Mouse (Mus musculus) heart, embryonic 15.5 days (tissue): Measurements from ENCODE around the gene Nnat. TPM values are rescaled to one million over a fixed set of nuclear protein-coding genes. Genes with fewer than 3 reads are reported as not detected.
"Not testable (repeated sequence)": the region's sequence is repeated elsewhere in the genome, so short reads cannot be mapped to it uniquely, and the experiment has no call there.

ENCODE experiments used
- ATAC-seq: fragments of 200-750 bp; cut with Nextera tagmentation; replicated peaks from 2 replicates; pipeline ENCODE4 v1.8.0; 2017; ENCODE audit warnings: low read depth, moderate TSS enrichment; ENCODE audit not compliant: insufficient number of reproducible peaks, insufficient read depth, low FRiP score
- H3K27ac ChIP-seq: fragments of 300-500 bp; sonication (generic); 2 replicates; pipeline ENCODE4 v1.5.1; 2015; ENCODE audit warnings: mild to moderate bottlenecking, inconsistent platforms
- H3K27me3 ChIP-seq: fragments of 300-500 bp; sonication (generic); 2 replicates; pipeline ENCODE4 v1.6.1; 2015; ENCODE audit warnings: inconsistent platforms
- H3K36me3 ChIP-seq: fragments of 300-500 bp; sonication (generic); 2 replicates; pipeline ENCODE4 v1.6.1; 2015; ENCODE audit warnings: mild to moderate bottlenecking, inconsistent platforms
- H3K4me1 ChIP-seq: fragments of 300-500 bp; sonication (generic); replicated peaks from 2 replicates; pipeline ENCODE4 v1.6.1; 2015; ENCODE audit warnings: inconsistent platforms
- H3K4me2 ChIP-seq: fragments of 300-500 bp; sonication (generic); 2 replicates; pipeline ENCODE4 v1.6.1; 2015; ENCODE audit warnings: inconsistent platforms, mild to moderate bottlenecking, moderate library complexity
- H3K4me3 ChIP-seq: fragments of 300-500 bp; sonication (generic); 2 replicates; pipeline ENCODE4 v1.5.1; 2015; ENCODE audit warnings: mild to moderate bottlenecking, inconsistent platforms
- H3K9ac ChIP-seq: fragments of 300-500 bp; sonication (generic); 2 replicates; pipeline ENCODE4 v1.6.1; 2015; ENCODE audit warnings: mild to moderate bottlenecking, inconsistent platforms
- H3K9me3 ChIP-seq: fragments of 300-500 bp; sonication (generic); replicated peaks from 2 replicates; pipeline ENCODE4 v1.6.1; 2016; ENCODE audit warnings: inconsistent platforms
- WGBS: fragments of 180-500 bp; shearing (Covaris S2); methylation state at CpG from one replicate; pipeline ENCODE4 v1.1.7; 2015; ENCODE audit warnings: mixed read lengths; 5-methylcytosine and 5-hydroxymethylcytosine counted together
- polyA plus RNA-seq: library from polyadenylated mRNA; unstranded; fragments of >200 nt; fragmentation: Nextera tagmentation; extraction: Ambion mirVana; gene quantifications from 2 replicates; pipeline ENCODE4 v1.2.1, GENCODE M21; 2015

The Nnat gene
- polyA plus RNA-seq, 1 experiment from 2014 or later, result 54.1 TPM

GRCm38 (mm10) chr2:157566260-157566952, 6.5 kb downstream of the Nnat start:
- peaks cover 30% of the 10 kb centered on the region for H3K4me1 ChIP-seq
- H3K4me2 ChIP-seq, result peak overlapping the region; percentile 74
- H3K27me3 ChIP-seq, result no peaks in the 10 kb centered on the region
- peak overlapping the region; percentile 99 for H3K4me3 ChIP-seq
- H3K27ac ChIP-seq, result peak overlapping the region; percentile 90
- under 1% methylated on average over 36 of the region's 36 CpGs for WGBS
- H3K9ac ChIP-seq, result peak overlapping the region; percentile 99
- ATAC-seq, result peak; percentile 87
- H3K36me3 ChIP-seq, result peaks cover 11% of the 10 kb centered on the region
- H3K9me3 ChIP-seq, result peaks cover 2% of the 10 kb centered on the region; the same call in 1 of the 2 replicates

- Histone ChIP-seq H3K27ac (no peak overlapping the region), H3K9me3 (no peaks in the 10 kb centered on the region), H3K9ac (peak overlapping the region; percentile 99), H3K4me1 (peaks cover 24% of the 10 kb centered on the region), H3K4me3 (peak overlapping the region; percentile 99), H3K4me2 (peak overlapping the region; percentile 74), H3K36me3 (peaks cover under 1% of the 10 kb centered on the region; the same call in 1 of the 2 replicates), H3K27me3 (no peaks in the 10 kb centered on the region)
- no peak for ATAC-seq
- 78% methylated on average over 11 of the region's 11 CpGs for WGBS
Observed at GRCm38 (mm10) chr2:157567235-157567961, 7.5 kb downstream of the Nnat start.

GRCm38 (mm10) chr2:157568881-157569280, 9.0 kb downstream of the Nnat start:
- Histone ChIP-seq H3K9ac (no peak overlapping the region), H3K4me3 (no peak overlapping the region), H3K27ac (no peak overlapping the region), H3K4me2 (no peak overlapping the region), H3K36me3 (no peaks in the 10 kb centered on the region), H3K9me3 (no peaks in the 10 kb centered on the region), H3K4me1 (peaks cover 22% of the 10 kb centered on the region), H3K27me3 (no peaks in the 10 kb centered on the region)
- 18% methylated on average over 2 of the region's 2 CpGs for WGBS
- ATAC-seq, result no peak

- 65% methylated on average over 9 of the region's 9 CpGs for WGBS
- no peak for ATAC-seq
- Histone ChIP-seq H3K27me3 (no peaks in the 10 kb centered on the region), H3K36me3 (no peaks in the 10 kb centered on the region), H3K4me3 (no peak overlapping the region), H3K4me1 (peaks cover 12% of the 10 kb centered on the region), H3K9ac (no peak overlapping the region), H3K27ac (no peak overlapping the region), H3K4me2 (no peak overlapping the region), H3K9me3 (no peaks in the 10 kb centered on the region)
Observed at GRCm38 (mm10) chr2:157569796-157570485, 10.1 kb downstream of the Nnat start.

GRCm38 (mm10) chr2:157571224-157571832, 11.4 kb downstream of the Nnat start, which contains the start of gene Blcap:
TSS of gene Blcap (minus strand) at chr2:157571274.
- Histone ChIP-seq H3K4me3 (no peak within 1 kb of the TSS), H3K27ac (no peak within 1 kb of the TSS), H3K9me3 (no peaks in the 10 kb centered on the region), H3K4me1 (peaks cover 6% of the 10 kb centered on the region; the same call in 1 of the 2 replicates), H3K36me3 (no peaks in the 10 kb centered on the region), H3K9ac (no peak within 1 kb of the TSS), H3K4me2 (no peak within 1 kb of the TSS), H3K27me3 (no peaks in the 10 kb centered on the region)
- 11% methylated on average over 6 of the region's 6 CpGs for WGBS
- ATAC-seq, result 0 out of 2 replicates have a peak, but pooled peaks have one; percentile 7

GRCm38 (mm10) chr2:157572786-157573185, 12.9 kb downstream of the Nnat start:
- no peaks in the 10 kb centered on the region for H3K4me1 ChIP-seq
- H3K9me3 ChIP-seq, result no peaks in the 10 kb centered on the region
- no peak overlapping the region for H3K9ac ChIP-seq
- H3K27ac ChIP-seq, result no peak overlapping the region
- H3K4me3 ChIP-seq, result no peak overlapping the region
- 43% methylated on average over 2 of the region's 2 CpGs for WGBS
- no peak overlapping the region for H3K4me2 ChIP-seq
- no peaks in the 10 kb centered on the region for H3K27me3 ChIP-seq
- ATAC-seq, result no peak
- no peaks in the 10 kb centered on the region for H3K36me3 ChIP-seq

- H3K4me3 ChIP-seq, H3K9ac ChIP-seq, H3K9me3 ChIP-seq, ATAC-seq, H3K4me1 ChIP-seq, H3K27ac ChIP-seq, H3K4me2 ChIP-seq, H3K36me3 ChIP-seq, H3K27me3 ChIP-seq: not testable (repeated sequence)
- 27% methylated on average over 7 of the region's 7 CpGs for WGBS
Observed at GRCm38 (mm10) chr2:157585351-157585750, 25.5 kb downstream of the Nnat start.

- H3K4me1 ChIP-seq, result peaks cover 12% of the 10 kb centered on the region
Observed at GRCm38 (mm10) chr2:157596876-157597566, 37.1 kb downstream of the Nnat start.

GRCm38 (mm10) chr2:157601435-157601839, 41.6 kb downstream of the Nnat start:
- H3K4me1 ChIP-seq, result peaks cover 12% of the 10 kb centered on the region
- H3K9ac ChIP-seq, result no peak overlapping the region
- WGBS, result 20% methylated on average over 6 of the region's 6 CpGs
- ATAC-seq, result peak; percentile 76; the same call in 1 of the 2 replicates
- H3K27me3 ChIP-seq, result peaks cover 14% of the 10 kb centered on the region
- no peaks in the 10 kb centered on the region for H3K9me3 ChIP-seq
- no peak overlapping the region for H3K4me2 ChIP-seq
- no peak overlapping the region for H3K4me3 ChIP-seq
- H3K36me3 ChIP-seq, result no peaks in the 10 kb centered on the region
- H3K27ac ChIP-seq, result no peak overlapping the region

More at GRCm38 (mm10) chr2:157596876-157597566, 37.1 kb downstream of the Nnat start:
- Histone ChIP-seq H3K4me2 (peak overlapping the region; percentile 37), H3K27ac (no peak overlapping the region), H3K9me3 (no peaks in the 10 kb centered on the region), H3K9ac (no peak overlapping the region), H3K4me3 (peak overlapping the region; percentile 15), H3K27me3 (no peaks in the 10 kb centered on the region), H3K36me3 (no peaks in the 10 kb centered on the region)
- WGBS, result 55% methylated on average over 22 of the region's 22 CpGs
- no peak for ATAC-seq

- peaks cover 17% of the 10 kb centered on the region for H3K27me3 ChIP-seq
- H3K9ac ChIP-seq, result no peak overlapping the region
- H3K36me3 ChIP-seq, result no peaks in the 10 kb centered on the region
- no peak overlapping the region for H3K27ac ChIP-seq
- H3K4me2 ChIP-seq, result no peak overlapping the region
- WGBS, result 7% methylated on average over 18 of the region's 18 CpGs
- peaks cover 12% of the 10 kb centered on the region for H3K4me1 ChIP-seq
- H3K9me3 ChIP-seq, result no peaks in the 10 kb centered on the region
- no peak overlapping the region for H3K4me3 ChIP-seq
- ATAC-seq, result no peak
Observed at GRCm38 (mm10) chr2:157605025-157605675, 45.3 kb downstream of the Nnat start.
